Mouse (Mus musculus): ENCODE measurements around the gene Socs1.
A peak's percentile ranks its signal among the peaks of the same experiment; 100 is the strongest.

The Socs1 gene

GRCm38 (mm10) chr16:10761182-10761581 lies 24.2 kb downstream of the Socs1 start:
- DNase-seq, result no peak

- no peak for DNase-seq
Observed at GRCm38 (mm10) chr16:10756168-10756567, 29.2 kb downstream of the Socs1 start.

GRCm38 (mm10) chr16:10754521-10755296 lies 30.6 kb downstream of the Socs1 start:
- DNase-seq, result no peak

GRCm38 (mm10) chr16:10749824-10750223 lies 35.5 kb downstream of the Socs1 start:
- no peak for DNase-seq

GRCm38 (mm10) chr16:10749226-10749625 lies 36.1 kb downstream of the Socs1 start:
- no peak for DNase-seq

GRCm38 (mm10) chr16:10741082-10741481 lies 44.3 kb downstream of the Socs1 start:
- peak; percentile 33 for DNase-seq

- no peak for DNase-seq
Observed at GRCm38 (mm10) chr16:10739854-10740398, 45.4 kb downstream of the Socs1 start.

GRCm38 (mm10) chr16:10738866-10739265 lies 46.5 kb downstream of the Socs1 start:
- DNase-seq, result no peak

- no peak for DNase-seq
Observed at GRCm38 (mm10) chr16:10737571-10737970, 47.8 kb downstream of the Socs1 start.

- DNase-seq, result no peak
Observed at GRCm38 (mm10) chr16:10736364-10736763, 49.0 kb downstream of the Socs1 start.

- DNase-seq, result no peak
Observed at GRCm38 (mm10) chr16:10735781-10736180, 49.6 kb downstream of the Socs1 start.

GRCm38 (mm10) chr16:10732421-10732820 lies 52.9 kb downstream of the Socs1 start:
- no peak for DNase-seq
